Mouse (Mus musculus) ES-Bruce4 (cell line): ENCODE data around the gene Cpeb4.

Source experiments
- CTCF ChIP-seq: IDR thresholded peaks from one replicate; pipeline ENCODE4 v1.8.1; 2011; ENCODE audit warnings: low read depth, low read length
- POLR2A ChIP-seq: IDR thresholded peaks from one replicate; pipeline ENCODE4 v1.8.1; 2011; ENCODE audit warnings: low read length; ENCODE audit not compliant: insufficient read depth

- TF ChIP-seq POLR2A (no peak), CTCF (no peak)
These were observed 104.1 kb downstream of the Cpeb4 start for GRCm38 (mm10) chr11:31976137-31976536.
